Mouse (Mus musculus) olfactory bulb, adult 2 months (tissue): ENCODE measurements around the gene Pepd.

Experiments
- CTCF ChIP-seq: fragments of 200-500 bp; IDR thresholded peaks from 2 replicates; pipeline ENCODE4 v1.5.1; 2012; ENCODE audit warnings: low read depth, mild to moderate bottlenecking, low read length, moderate library complexity; ENCODE audit not compliant: insufficient read depth
- POLR2A ChIP-seq: fragments of 200-500 bp; IDR thresholded peaks from 2 replicates; pipeline ENCODE4 v1.6.1; 2012; ENCODE audit warnings: mild to moderate bottlenecking, low read depth, low read length, moderate library complexity; ENCODE audit not compliant: insufficient read depth

GRCm38 (mm10) chr7:34892845-34893244 is 19.3 kb upstream of the Pepd start:
- no peak for TF ChIP-seq CTCF
- TF ChIP-seq POLR2A: no peak
